Mouse (Mus musculus): ENCODE data around the gene Grn. TPM values are rescaled to one million over a fixed set of nuclear protein-coding genes. Genes with fewer than 3 reads are reported as not detected.

Gene Grn
- total and polyA plus RNA-seq, 2 experiments from 2014 or later: 98.5 to 104 TPM

DNA sequence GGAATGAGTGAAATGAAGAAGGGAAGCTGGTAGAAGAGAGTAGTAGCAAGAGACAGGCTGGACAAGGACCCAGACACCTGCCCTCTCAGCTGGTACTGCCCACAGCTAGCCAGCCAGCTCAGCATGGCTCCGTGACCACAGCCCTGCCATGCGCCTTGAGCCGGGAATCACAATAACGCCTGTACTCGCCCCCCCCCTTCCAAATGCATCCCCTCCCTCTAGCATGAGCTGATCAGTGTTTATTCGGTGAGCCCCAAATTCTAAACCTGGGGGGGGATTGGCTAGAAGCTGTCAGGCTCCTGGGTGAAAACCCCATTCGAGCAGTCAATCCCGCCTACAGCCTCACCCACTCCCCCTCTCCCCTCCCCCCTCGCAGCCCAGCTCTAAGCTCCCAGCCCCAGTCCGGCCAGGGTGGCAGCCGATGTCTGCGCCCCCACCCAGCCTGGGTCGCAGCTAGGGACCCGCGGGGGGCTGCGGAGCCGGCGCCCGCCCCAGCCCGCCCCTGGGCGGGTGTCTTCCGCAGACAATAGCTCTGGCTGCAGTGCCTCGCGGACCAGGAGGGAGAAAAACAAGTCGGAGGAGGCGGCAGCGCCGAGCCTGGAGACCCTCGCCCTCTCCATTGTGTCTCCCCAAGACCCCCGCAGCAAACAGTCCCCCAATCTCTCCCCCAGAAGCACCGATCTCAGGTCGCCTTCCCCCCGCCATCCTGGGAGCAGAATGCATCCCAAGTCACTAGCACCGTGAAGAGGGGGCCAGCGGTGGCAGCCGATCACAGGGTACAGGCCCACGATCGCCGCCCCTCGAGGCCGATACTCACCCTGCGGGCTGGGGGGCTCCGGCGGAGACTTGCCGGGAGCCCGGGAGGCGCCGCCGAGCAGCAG, 16.7 kb downstream of the Grn start:
- peak overlapping the region; percentile 99 for H3K9ac ChIP-seq (replicated peaks; ENCODE audit: low read length)
- H3K27ac ChIP-seq: peak overlapping the region; percentile 96
- no peaks in the 10 kb centered on the region for H3K27me3 ChIP-seq (ENCODE audit: insufficient read depth, low read length)
- TF ChIP-seq CTCF (IDR thresholded peaks at IDR 0.05; ENCODE audit: low read depth): no peak
- H3K4me2 ChIP-seq (ENCODE audit: low read depth, low read length): peak overlapping the region; percentile 80
- no peaks in the 10 kb centered on the region for H3K9me3 ChIP-seq (ENCODE audit: low read length)
- peaks cover 12% of the 10 kb centered on the region; the same call in 1 of the 2 replicates for H3K36me3 ChIP-seq (ENCODE audit: insufficient read depth, low read length)
- peak; percentile 59 for ATAC-seq
- WGBS: 2% methylated on average over 43 of the region's 49 CpGs
- DNase-seq (ENCODE audit: low spot score): peak; percentile 66
- peaks cover 21% of the 10 kb centered on the region; the same call in 1 of the 2 replicates for H3K4me1 ChIP-seq (ENCODE audit: insufficient read depth, low read length)
- peak overlapping the region; percentile 95 for H3K4me3 ChIP-seq (ENCODE audit: low read length)

DNA sequence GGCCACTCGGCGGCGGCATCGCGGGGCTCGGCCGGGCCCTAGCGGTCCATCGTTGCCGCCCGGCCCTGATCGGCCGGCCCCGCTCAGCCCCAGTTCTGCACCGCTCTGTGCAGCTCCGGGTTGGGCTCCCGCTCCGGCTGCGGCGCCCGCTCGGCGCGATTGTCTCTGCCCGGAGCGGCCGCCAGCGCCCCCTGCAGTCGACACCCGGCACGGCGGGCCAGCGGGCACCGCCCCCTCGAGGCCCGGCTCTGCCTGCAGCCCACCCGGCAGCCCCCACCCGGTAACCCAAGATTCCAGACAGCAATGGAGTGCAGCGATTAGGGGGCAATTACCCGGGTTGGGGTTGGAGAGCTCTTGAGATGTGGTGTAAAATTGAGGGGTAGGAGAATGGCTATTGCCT, 17.4 kb downstream of the Grn start, which contains the start of gene Fam171a2:
Gene Fam171a2, minus strand, starts transcription at position 186 of the 400 bp plus-strand sequence.
- WGBS: 0% methylated on average over 39 of the region's 40 CpGs
- H3K27ac ChIP-seq: peak within 1 kb of the TSS; percentile 96
- no peaks in the 10 kb centered on the region for H3K9me3 ChIP-seq (ENCODE audit: low read length)
- H3K4me3 ChIP-seq (ENCODE audit: low read length): peak within 1 kb of the TSS; percentile 95
- peak within 1 kb of the TSS; percentile 80 for H3K4me2 ChIP-seq (ENCODE audit: low read depth, low read length)
- peaks cover 5% of the 10 kb centered on the region; the same call in 1 of the 2 replicates for H3K36me3 ChIP-seq (ENCODE audit: insufficient read depth, low read length)
- H3K4me1 ChIP-seq (ENCODE audit: insufficient read depth, low read length): peaks cover 21% of the 10 kb centered on the region; the same call in 1 of the 2 replicates
- no peaks in the 10 kb centered on the region for H3K27me3 ChIP-seq (ENCODE audit: insufficient read depth, low read length)
- peak within 1 kb of the TSS; percentile 99 for H3K9ac ChIP-seq (replicated peaks; ENCODE audit: low read length)
- TF ChIP-seq CTCF (IDR thresholded peaks at IDR 0.05; ENCODE audit: low read depth): peak; percentile 8
- peak; percentile 83 for ATAC-seq
- DNase-seq (ENCODE audit: low spot score): peak; percentile 89

DNA sequence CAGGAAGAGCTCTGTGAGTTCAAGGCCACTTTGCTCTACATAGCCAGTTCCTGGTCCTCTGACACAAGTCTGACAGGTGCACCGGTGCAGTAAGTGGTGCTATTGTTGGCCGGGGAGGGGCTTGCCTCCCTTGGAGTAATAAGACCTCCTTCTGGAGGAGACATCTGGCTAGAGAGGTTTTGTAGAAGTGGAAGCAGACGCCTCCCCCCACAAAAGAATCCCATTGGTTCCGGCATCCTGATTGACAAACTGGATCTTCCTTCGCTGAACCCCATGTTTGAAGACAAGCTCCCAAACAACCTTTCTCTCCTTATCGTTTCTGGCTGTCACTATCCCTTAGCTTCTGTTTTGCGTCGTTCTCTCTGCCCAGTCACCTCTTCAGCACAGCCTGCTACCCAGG, 18.2 kb downstream of the Grn start:
- ATAC-seq (no peak), DNase-seq (ENCODE audit: low spot score) (peak; percentile 49)
- 17% methylated on average over 8 of the region's 8 CpGs for WGBS
- H3K36me3 ChIP-seq (ENCODE audit: insufficient read depth, low read length): no peaks in the 10 kb centered on the region
- peak overlapping the region; percentile 80; the same call in 1 of the 2 replicates for H3K4me2 ChIP-seq (ENCODE audit: low read depth, low read length)
- no peak overlapping the region for H3K9ac ChIP-seq (replicated peaks; ENCODE audit: low read length)
- no peaks in the 10 kb centered on the region for H3K27me3 ChIP-seq (ENCODE audit: insufficient read depth, low read length)
- peaks cover 21% of the 10 kb centered on the region; the same call in 1 of the 2 replicates for H3K4me1 ChIP-seq (ENCODE audit: insufficient read depth, low read length)
- no peaks in the 10 kb centered on the region for H3K9me3 ChIP-seq (ENCODE audit: low read length)
- peak overlapping the region; percentile 15; the same call in 1 of the 2 replicates for H3K4me3 ChIP-seq (ENCODE audit: low read length)
- TF ChIP-seq CTCF (IDR thresholded peaks at IDR 0.05; ENCODE audit: low read depth): 0 out of 2 replicates have a peak, but pooled peaks have one; percentile 9
- 0 out of 2 replicates have a peak overlapping the region, but pooled peaks have one; percentile 96 for H3K27ac ChIP-seq

DNA sequence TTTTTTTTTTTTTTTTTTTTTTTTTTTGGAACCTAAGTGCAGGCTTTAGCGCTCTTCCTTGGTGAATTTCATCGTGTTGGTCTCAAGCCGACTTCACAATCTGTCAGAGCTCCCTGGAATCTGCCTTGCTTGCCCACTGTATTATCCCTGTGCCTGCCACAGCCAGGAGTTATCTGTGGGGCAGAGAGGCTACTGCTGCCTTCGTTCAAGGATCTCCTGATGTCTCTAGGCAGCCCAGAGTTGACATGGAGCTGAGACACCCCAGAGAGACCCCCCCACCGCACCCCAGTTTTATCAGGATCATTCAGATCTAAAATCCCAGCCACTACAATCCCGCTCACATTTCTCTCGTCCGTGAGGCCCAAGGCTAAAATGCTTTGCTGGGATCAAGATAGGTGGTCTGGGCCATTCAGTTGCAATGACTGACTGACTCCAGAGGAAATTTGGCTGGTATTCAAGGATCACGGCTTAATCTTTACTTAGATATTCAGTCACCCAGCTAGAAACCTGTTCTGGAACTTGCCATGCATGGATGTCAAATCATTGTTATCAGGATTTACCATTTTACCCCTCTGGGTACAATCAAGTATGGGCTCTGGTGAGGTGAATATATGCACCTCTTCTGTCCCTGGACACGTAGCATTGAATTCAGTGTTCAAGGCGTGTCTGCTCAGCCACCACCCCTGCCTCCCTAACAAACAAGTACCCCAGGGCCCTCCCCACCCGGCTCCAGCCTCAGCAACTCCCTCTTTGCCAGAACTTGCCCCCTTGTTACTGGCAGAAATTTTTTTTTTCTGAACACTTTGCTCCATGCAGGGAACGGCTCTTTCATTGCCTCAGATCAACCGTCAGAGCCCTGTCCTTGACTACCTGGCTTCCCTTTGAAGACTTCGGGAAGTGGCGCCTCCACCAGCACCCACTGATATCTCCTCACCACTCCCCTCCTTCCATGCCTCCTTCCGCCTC, 19.2 kb downstream of the Grn start:
- Histone ChIP-seq H3K4me3 (ENCODE audit: low read length) (no peak overlapping the region), H3K4me1 (ENCODE audit: insufficient read depth, low read length) (peaks cover 21% of the 10 kb centered on the region; the same call in 1 of the 2 replicates), H3K9me3 (ENCODE audit: low read length) (no peaks in the 10 kb centered on the region), H3K27me3 (ENCODE audit: insufficient read depth, low read length) (no peaks in the 10 kb centered on the region), H3K36me3 (ENCODE audit: insufficient read depth, low read length) (no peaks in the 10 kb centered on the region), H3K27ac (no peak overlapping the region), H3K9ac (replicated peaks; ENCODE audit: low read length) (no peak overlapping the region), H3K4me2 (ENCODE audit: low read depth, low read length) (no peak overlapping the region)
- ATAC-seq (no peak), DNase-seq (ENCODE audit: low spot score) (no peak)
- 44% methylated on average over 17 of the region's 17 CpGs for WGBS
- no peak for TF ChIP-seq CTCF (IDR thresholded peaks at IDR 0.05; ENCODE audit: low read depth)

DNA sequence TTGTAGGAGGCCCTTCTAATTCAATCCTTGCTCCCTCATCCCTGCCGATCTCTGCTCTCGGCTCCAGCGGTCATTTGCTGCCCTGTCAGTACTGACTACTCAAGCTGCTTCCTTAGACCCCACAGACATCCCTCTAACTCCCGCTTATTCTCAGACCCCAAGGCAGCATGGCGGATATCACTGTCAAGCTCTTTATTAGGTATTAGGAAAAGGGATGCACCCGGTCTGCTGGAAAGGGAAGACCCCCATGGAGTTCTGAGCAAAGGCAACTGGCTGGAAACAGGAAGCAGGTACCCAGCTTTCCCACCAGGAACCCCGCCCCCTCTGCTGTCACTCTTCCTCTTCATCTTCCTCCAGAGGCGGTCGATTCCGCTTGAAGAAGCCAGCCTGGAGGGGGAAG, 23.0 kb downstream of the Grn start:
- Histone ChIP-seq H3K9me3 (ENCODE audit: low read length) (no peaks in the 10 kb centered on the region), H3K27ac (no peak overlapping the region)
- WGBS: 26% methylated on average over 10 of the region's 10 CpGs

More for the DNA sequence above, 23.0 kb downstream of the Grn start:
- no peaks in the 10 kb centered on the region for H3K27me3 ChIP-seq (ENCODE audit: insufficient read depth, low read length)
- H3K4me3 ChIP-seq (ENCODE audit: low read length): no peak overlapping the region
- H3K4me1 ChIP-seq (ENCODE audit: insufficient read depth, low read length): peaks cover 11% of the 10 kb centered on the region; the same call in 1 of the 2 replicates
- ATAC-seq (no peak), DNase-seq (ENCODE audit: low spot score) (no peak)
- H3K36me3 ChIP-seq (ENCODE audit: insufficient read depth, low read length): no peaks in the 10 kb centered on the region
- no peak overlapping the region for H3K9ac ChIP-seq (replicated peaks; ENCODE audit: low read length)
- no peak for TF ChIP-seq CTCF (IDR thresholded peaks at IDR 0.05; ENCODE audit: low read depth)
- no peak overlapping the region for H3K4me2 ChIP-seq (ENCODE audit: low read depth, low read length)
